Mouse (Mus musculus) retina, postnatal 7 days (tissue): Measurements from ENCODE around the gene Spock1.
A peak's percentile ranks its signal among the peaks of the same experiment; 100 is the strongest.

Experiments used
- DNase-seq: peaks from one replicate; pipeline ENCODE4 v3.0.0-alpha.2; 2012; ENCODE audit warnings: low read depth, low spot score

Spock1 gene

GRCm38 (mm10) chr13:57908266-57908582 is at the start of gene Spock1:
Gene Spock1 (minus strand): TSS chr13:57908332.
- peak; percentile 82 for DNase-seq

- no peak for DNase-seq
Measured at GRCm38 (mm10) chr13:57950091-57950490, 42.0 kb upstream of the Spock1 start.

- no peak for DNase-seq
Measured at GRCm38 (mm10) chr13:57949513-57949912, 41.4 kb upstream of the Spock1 start.

GRCm38 (mm10) chr13:57945197-57945596 is 37.1 kb upstream of the Spock1 start:
- DNase-seq = peak; percentile 20

- DNase-seq = no peak
Measured at GRCm38 (mm10) chr13:57944434-57944833, 36.3 kb upstream of the Spock1 start.

- DNase-seq = no peak
Measured at GRCm38 (mm10) chr13:57943900-57944299, 35.8 kb upstream of the Spock1 start.

GRCm38 (mm10) chr13:57937463-57938229 is 29.5 kb upstream of the Spock1 start:
- DNase-seq = no peak

- DNase-seq = no peak
Measured at GRCm38 (mm10) chr13:57931998-57932397, 23.9 kb upstream of the Spock1 start.

GRCm38 (mm10) chr13:57931376-57931775 is 23.2 kb upstream of the Spock1 start:
- DNase-seq = no peak

- no peak for DNase-seq
Measured at GRCm38 (mm10) chr13:57930720-57931119, 22.6 kb upstream of the Spock1 start.

- DNase-seq = no peak
Measured at GRCm38 (mm10) chr13:57930283-57930682, 22.2 kb upstream of the Spock1 start.

- no peak for DNase-seq
Measured at GRCm38 (mm10) chr13:57919947-57920346, 11.8 kb upstream of the Spock1 start.

GRCm38 (mm10) chr13:57911171-57911570 is 3.0 kb upstream of the Spock1 start:
- DNase-seq = no peak

- DNase-seq = no peak
Measured at GRCm38 (mm10) chr13:57907428-57908265, 485 bp downstream of the Spock1 start.

GRCm38 (mm10) chr13:57894597-57894996 is 13.5 kb downstream of the Spock1 start:
- no peak for DNase-seq

- DNase-seq = no peak
Measured at GRCm38 (mm10) chr13:57889708-57890107, 18.4 kb downstream of the Spock1 start.

GRCm38 (mm10) chr13:57889050-57889449 is 19.1 kb downstream of the Spock1 start:
- DNase-seq = no peak

- DNase-seq = no peak
Measured at GRCm38 (mm10) chr13:57879817-57880216, 28.3 kb downstream of the Spock1 start.

GRCm38 (mm10) chr13:57878797-57879196 is 29.3 kb downstream of the Spock1 start:
- no peak for DNase-seq

- DNase-seq = no peak
Measured at GRCm38 (mm10) chr13:57877782-57878181, 30.4 kb downstream of the Spock1 start.

- peak; percentile 5 for DNase-seq
Measured at GRCm38 (mm10) chr13:57876966-57877365, 31.2 kb downstream of the Spock1 start.

- no peak for DNase-seq
Measured at GRCm38 (mm10) chr13:57870058-57870457, 38.1 kb downstream of the Spock1 start.

- no peak for DNase-seq
Measured at GRCm38 (mm10) chr13:57867586-57867985, 40.5 kb downstream of the Spock1 start.
